ENCODE assay signal across 8 mouse cellular contexts in the genomic region with DNA sequence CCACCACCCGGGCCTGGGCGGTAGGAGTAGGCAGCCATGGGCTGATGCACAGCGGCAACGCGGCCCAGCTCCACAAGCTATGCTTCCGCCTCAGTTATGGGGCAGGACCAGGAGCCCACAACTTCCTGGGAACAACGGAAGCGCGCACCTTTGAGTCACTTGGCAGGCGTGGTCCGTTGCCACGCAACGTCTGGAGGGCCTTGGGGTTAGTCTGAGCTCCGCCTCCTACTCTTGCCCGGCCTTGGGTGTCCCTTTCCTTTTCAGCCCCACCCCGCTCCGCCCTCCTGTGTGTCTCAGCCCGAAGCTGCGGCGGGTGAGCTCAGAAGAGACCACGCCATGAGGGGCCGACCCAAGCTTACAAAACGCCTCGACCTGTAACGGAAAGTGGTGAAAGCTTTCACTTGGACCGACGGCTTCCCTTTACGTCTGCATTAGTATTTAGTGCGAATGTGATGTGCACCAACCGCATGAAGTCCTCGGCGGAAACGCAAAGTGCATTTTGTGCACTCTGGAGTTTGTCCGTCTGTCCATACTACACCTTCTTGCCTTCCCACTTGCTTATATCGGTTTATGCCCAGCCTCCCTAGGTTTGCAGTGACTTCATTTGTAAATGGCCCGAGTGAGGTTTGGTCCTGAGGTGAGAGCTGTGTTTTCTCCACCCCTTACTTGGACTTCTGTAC. TPM values are rescaled to one million over a fixed set of nuclear protein-coding genes. Genes with fewer than 3 reads are reported as not detected.
DNase-seq lines count a peak whose midpoint lies in the region; ATAC-seq and TF ChIP-seq lines count a peak whose summit lies in the region.

TSS of gene Pdcd6 (minus strand) at position 411 of the 680 bp plus-strand sequence.

- H3K36me3 ChIP-seq in MEL (ENCODE audit: control insufficient read depth in 1 of 2, insufficient read depth in 2 of 2, low read length in 2 of 2) = peaks cover 6 to 24% of the 10 kb centered on the region in 2 experiments
- H3K36me3 ChIP-seq in forebrain, postnatal 0 days (ENCODE audit: insufficient read depth) = peaks cover 28% of the 10 kb centered on the region
- peaks cover 28% of the 10 kb centered on the region for H3K36me3 ChIP-seq in lung, embryonic 15.5 days

- no peaks in the 10 kb centered on the region for H3K9me3 ChIP-seq in MEL (replicated peaks; ENCODE audit: insufficient read depth, low read length)
- H3K9me3 ChIP-seq in forebrain, postnatal 0 days (ENCODE audit: low read length) = no peaks in the 10 kb centered on the region
- H3K9me3 ChIP-seq in lung, embryonic 15.5 days = no peaks in the 10 kb centered on the region

- H3K9ac ChIP-seq in MEL (ENCODE audit: control insufficient read depth, low read depth, low read length, poor library complexity, severe bottlenecking) = peak within 1 kb of the TSS; percentile 91
- peak within 1 kb of the TSS; percentile 90 for H3K9ac ChIP-seq in forebrain, postnatal 0 days
- peak within 1 kb of the TSS; percentile 73 for H3K9ac ChIP-seq in lung, embryonic 15.5 days

- no peaks in the 10 kb centered on the region for H3K27me3 ChIP-seq in MEL (ENCODE audit: control insufficient read depth in 1 of 2, insufficient read depth in 2 of 2, low read length in 2 of 2)
- no peaks in the 10 kb centered on the region for H3K27me3 ChIP-seq in cerebellum, adult 2 months (ENCODE audit: control insufficient read depth, insufficient read depth, low read length)
- no peaks in the 10 kb centered on the region for H3K27me3 ChIP-seq in forebrain, postnatal 0 days (ENCODE audit: insufficient read depth, low read length)
- no peaks in the 10 kb centered on the region for H3K27me3 ChIP-seq in lung, embryonic 15.5 days

- H3K4me1 ChIP-seq in MEL (ENCODE audit: control insufficient read depth in 1 of 2, insufficient read depth in 2 of 2, low read length in 2 of 2) = peaks cover 8 to 12% of the 10 kb centered on the region in 2 experiments
- no peaks in the 10 kb centered on the region for H3K4me1 ChIP-seq in cerebellum, adult 2 months (ENCODE audit: control insufficient read depth, insufficient read depth, low read length)
- 0 out of 2 replicates have a peak, but pooled peaks cover 7% of the 10 kb centered on the region for H3K4me1 ChIP-seq in forebrain, postnatal 0 days (ENCODE audit: insufficient read depth)
- peaks cover 7% of the 10 kb centered on the region; the same call in 1 of the 2 replicates for H3K4me1 ChIP-seq in lung, embryonic 15.5 days

- TF ChIP-seq POLR2A in MEL (IDR thresholded peaks at IDR 0.05; ENCODE audit: control insufficient read depth in 1 of 2, insufficient read depth in 1 of 2, low read depth in 1 of 2, low read length in 2 of 2, poor library complexity in 1 of 2) = peak; percentile 59 to 86; a peak in 3 of 4 replicates
- TF ChIP-seq POLR2A in cerebellum, adult 2 months (IDR thresholded peaks at IDR 0.05; ENCODE audit: borderline replicate concordance, insufficient read depth, low read length) = peak; percentile 52; the same call in 1 of the 2 replicates

- H3K4me2 ChIP-seq in forebrain, postnatal 0 days (ENCODE audit: low read depth) = peak within 1 kb of the TSS; percentile 90
- peak within 1 kb of the TSS; percentile 66 for H3K4me2 ChIP-seq in lung, embryonic 15.5 days

- TF ChIP-seq RAD21 in MEL (IDR thresholded peaks at IDR 0.05; ENCODE audit: low read depth, low read length) = no peak

- peak within 1 kb of the TSS; percentile 79 for H3K27ac ChIP-seq in MEL (ENCODE audit: control insufficient read depth, low read depth, low read length)
- H3K27ac ChIP-seq in cerebellum, adult 2 months (ENCODE audit: insufficient read depth, low read length) = peak within 1 kb of the TSS; percentile 23; the same call in 1 of the 2 replicates
- peak within 1 kb of the TSS; percentile 78 for H3K27ac ChIP-seq in forebrain, postnatal 0 days (ENCODE audit: low read depth, low read length)
- peak within 1 kb of the TSS; percentile 15; the same call in 1 of the 2 replicates for H3K27ac ChIP-seq in lung, embryonic 15.5 days

- under 1% methylated on average over 36 of the region's 36 CpGs for WGBS in cerebellum, adult 2 months
- WGBS in forebrain, postnatal 0 days = under 1% methylated on average over 36 of the region's 36 CpGs
- under 1% methylated on average over 35 of the region's 36 CpGs for WGBS in lung, embryonic 15.5 days

- no peak for TF ChIP-seq CTCF in MEL (IDR thresholded peaks at IDR 0.05 in 2 of 3, conservative IDR thresholded peaks at IDR 0.05 in 1 of 3; ENCODE audit: control insufficient read depth in 1 of 3, insufficient read depth in 1 of 3, low read depth in 2 of 3, low read length in 3 of 3, poor library complexity in 1 of 3, severe bottlenecking in 1 of 3)
- TF ChIP-seq CTCF in cerebellum, adult 2 months (IDR thresholded peaks at IDR 0.05; ENCODE audit: borderline replicate concordance, insufficient read depth, low read depth, low read length) = no peak
- TF ChIP-seq CTCF in forebrain, postnatal 0 days (IDR thresholded peaks at IDR 0.05; ENCODE audit: low read depth) = no peak

- H3K4me3 ChIP-seq in MEL (ENCODE audit: control insufficient read depth in 1 of 2, insufficient read depth in 1 of 2, low read depth in 2 of 2, low read length in 2 of 2) = peak within 1 kb of the TSS; percentile 78 to 94
- H3K4me3 ChIP-seq in cerebellum, adult 2 months (replicated peaks; ENCODE audit: insufficient read depth, low read depth, low read length) = peak within 1 kb of the TSS; percentile 79
- H3K4me3 ChIP-seq in forebrain, postnatal 0 days (ENCODE audit: low read depth, low read length) = peak within 1 kb of the TSS; percentile 72
- peak within 1 kb of the TSS; percentile 67 for H3K4me3 ChIP-seq in lung, embryonic 15.5 days

- peaks cover 20% of the 10 kb centered on the region for H3K79me2 ChIP-seq in MEL (ENCODE audit: control insufficient read depth, insufficient read depth, low read length, poor library complexity)

- DNase-seq in MEL (ENCODE audit: low read depth, low spot score) = peak; percentile 99
- peak; percentile 88 to 94 for DNase-seq in cerebellum, adult 2 months
- peak; percentile 89 for DNase-seq in forebrain, postnatal 0 days
- peak; percentile 93 for DNase-seq in heart, postnatal 4 days
- peak; percentile 85 to 90 for DNase-seq in layer of hippocampus, adult 8-10 months (ENCODE audit: low spot score in 2 of 2)
- DNase-seq in ovary, adult 18-20 months (ENCODE audit: low spot score) = peak; percentile 96
- DNase-seq in thymus, postnatal 0 days (ENCODE audit: low spot score) = peak; percentile 93

- peak; percentile 98 for ATAC-seq in forebrain, postnatal 0 days
- peak; percentile 100 for ATAC-seq in lung, embryonic 15.5 days (ENCODE audit: borderline replicate concordance, extremely low read depth, low FRiP score, low TSS enrichment)

- TF ChIP-seq EP300 in MEL (IDR thresholded peaks at IDR 0.05; ENCODE audit: low read depth in 1 of 2, low read length in 2 of 2) = no peak

TF ChIP-seq in MEL, 35 proteins besides CTCF, POLR2A, EP300 and RAD21 (continues in another document):
- TF ChIP-seq E2F4 (IDR thresholded peaks at IDR 0.05; ENCODE audit: borderline replicate concordance, low read depth, low read length) (no peak), ZNF384 (IDR thresholded peaks at IDR 0.05; ENCODE audit: low read depth, low read length) (no peak), JUND (IDR thresholded peaks at IDR 0.05; ENCODE audit: low read depth, low read length) (no peak), USF2 (IDR thresholded peaks at IDR 0.05; ENCODE audit: borderline replicate concordance in 1 of 2, insufficient read depth in 1 of 2, low read depth in 1 of 2, low read length in 2 of 2) (no peak), UBTF (IDR thresholded peaks at IDR 0.05; ENCODE audit: borderline replicate concordance, insufficient read depth, low read depth, low read length) (no peak), ZKSCAN1 (IDR thresholded peaks at IDR 0.05; ENCODE audit: low read depth, low read length) (no peak), MAZ (IDR thresholded peaks at IDR 0.05; ENCODE audit: low read depth, low read length) (no peak; the same call in 1 of the 2 replicates), GABPA (IDR thresholded peaks at IDR 0.05; ENCODE audit: low read depth, low read length) (no peak), SMC3 (IDR thresholded peaks at IDR 0.05; ENCODE audit: low read depth, low read length) (no peak), NELFE (IDR thresholded peaks at IDR 0.05; ENCODE audit: low read depth, low read length) (peak; percentile 79), TAL1 (IDR thresholded peaks at IDR 0.05; ENCODE audit: low read length) (no peak), ETS1 (IDR thresholded peaks at IDR 0.05; ENCODE audit: low read depth, low read length) (0 out of 2 replicates have a peak, but pooled peaks have one; percentile 23), RCOR1 (IDR thresholded peaks at IDR 0.05; ENCODE audit: low read depth, low read length) (no peak), ZC3H11A (IDR thresholded peaks at IDR 0.05; ENCODE audit: low read depth, low read length) (no peak), MYC (IDR thresholded peaks at IDR 0.05; ENCODE audit: low read depth, low read length) (peak; percentile 68), POLR2AphosphoS5 (IDR thresholded peaks at IDR 0.05; ENCODE audit: borderline replicate concordance, low read depth, low read length) (no peak), CHD2 (IDR thresholded peaks at IDR 0.05; ENCODE audit: low read length) (no peak), POLR2AphosphoS2 (IDR thresholded peaks at IDR 0.05; ENCODE audit: low read length) (peak; percentile 67; the same call in 1 of the 2 replicates), KAT2A (conservative IDR thresholded peaks at IDR 0.05; ENCODE audit: low read depth, low read length) (no peak), HCFC1 (IDR thresholded peaks at IDR 0.05; ENCODE audit: low read depth, low read length) (peak; percentile 86), SIN3A (IDR thresholded peaks at IDR 0.05; ENCODE audit: low read length) (peak; percentile 96), MEF2A (IDR thresholded peaks at IDR 0.05; ENCODE audit: extremely low read depth, insufficient replicate concordance, low read depth, low read length, poor library complexity, severe bottlenecking) (no peak), TBP (IDR thresholded peaks at IDR 0.05; ENCODE audit: low read depth, low read length) (peak; percentile 49)

RNA-seq across cellular contexts. Expression of gene Pdcd6, which starts in this region (rescaled TPM):
- 134 and 142 TPM in 2 replicates for total RNA-seq in MEL (2012; rRNA removed)
- polyA plus RNA-seq in MEL (2012; ENCODE audit: insufficient read depth in 1 of 2, insufficient read length in 2 of 2, low read depth in 1 of 2, low replicate concordance in 2 of 2, missing spikeins in 1 of 2) = 100 to 1,000 TPM in 1 of 2 experiments, not detected in 1; 106 TPM
- 144 and 153 TPM in 2 replicates for polyA plus RNA-seq in cerebellum, adult 2 months (2012; rRNA removed)
- 97.7 and 127 TPM in 2 replicates for total RNA-seq in forebrain, postnatal 0 days (2014; rRNA removed)
- 143 TPM in 2 replicates for polyA plus RNA-seq in forebrain, postnatal 0 days (2015; fragmentation: Nextera tagmentation; extraction: Ambion mirVana)
- 10 to 100 TPM; 52.0 to 52.3 TPM for total RNA-seq in heart, postnatal 4 days (2021)
- total RNA-seq in layer of hippocampus, adult 8-10 months (2022) = 10 to 100 TPM; 64.8 to 75.6 (median 72.1) TPM
- polyA plus RNA-seq in lung, embryonic 15.5 days (2015; fragmentation: Nextera tagmentation; extraction: Ambion mirVana) = 128 and 136 TPM in 2 replicates
- 174 and 185 TPM in 2 replicates for polyA plus RNA-seq in thymus, postnatal 0 days (2015; fragmentation: Nextera tagmentation; extraction: Ambion mirVana)

Comparison
In these comparisons a context has a peak if more than half of its experiments do, and no peak if none do; other contexts are left out.
1. Peak in every context shown above with its lines: DNase-seq, ATAC-seq, H3K4me3 ChIP-seq and H3K27ac ChIP-seq.
2. H3K27ac ChIP-seq: peak in every context shown above with its lines; median percentile 79 in MEL; 78 in forebrain, postnatal 0 days; 23 in cerebellum, adult 2 months; 15 in lung, embryonic 15.5 days.